Mouse (Mus musculus) ES-E14 (cell line): ENCODE data around the gene Gripap1.

ENCODE experiments used
- CHD2 ChIP-seq: IDR thresholded peaks from 2 replicates; pipeline ENCODE4 v1.6.1; 2014; ENCODE audit warnings: mild to moderate bottlenecking, low read depth, low read length, inconsistent platforms
- HCFC1 ChIP-seq: IDR thresholded peaks from 2 replicates; pipeline ENCODE4 v1.6.1; 2012; ENCODE audit warnings: low read length, inconsistent platforms, borderline replicate concordance; ENCODE audit not compliant: insufficient read depth
- MAFK ChIP-seq: IDR thresholded peaks from 2 replicates; pipeline ENCODE4 v1.6.1; 2014; ENCODE audit warnings: mild to moderate bottlenecking, low read depth, low read length, inconsistent platforms; ENCODE audit not compliant: insufficient read depth
- ZNF384 ChIP-seq: IDR thresholded peaks from 2 replicates; pipeline ENCODE4 v1.6.1; 2012; ENCODE audit warnings: low read depth, low read length, inconsistent platforms

DNA sequence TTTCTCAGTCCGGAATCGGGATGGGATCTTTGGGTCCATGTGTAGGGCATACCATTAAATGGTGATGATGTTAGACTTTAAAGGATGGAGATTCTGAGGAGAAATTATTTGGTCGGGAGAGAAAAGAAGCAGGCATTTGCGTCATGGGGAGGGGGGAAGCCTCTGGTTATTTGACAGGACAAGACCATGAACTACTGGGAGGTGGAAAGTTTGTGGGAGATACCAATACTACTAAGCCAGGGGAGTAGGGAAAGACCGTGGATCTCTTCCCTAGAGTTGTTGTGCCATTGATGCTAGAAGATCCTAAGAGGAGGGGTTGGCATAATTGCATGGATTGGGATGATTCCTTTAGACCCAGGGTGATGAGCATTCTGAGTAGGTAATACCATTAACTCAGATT lies 744 bp downstream of the Gripap1 start:
- no peak for TF ChIP-seq MAFK
- no peak for TF ChIP-seq HCFC1
- no peak for TF ChIP-seq CHD2
- TF ChIP-seq ZNF384, result no peak
